Mouse (Mus musculus) liver, postnatal 0 days (tissue): ENCODE data around the gene Ankfn1.

ENCODE experiments used
- CTCF ChIP-seq: sonication (generic); IDR thresholded peaks from 2 replicates; pipeline ENCODE4 v1.5.1; 2016; ENCODE audit warnings: antibody characterized with exemption, low read depth
- EP300 ChIP-seq: IDR thresholded peaks from 2 replicates; pipeline ENCODE4 v1.6.1; 2016; ENCODE audit warnings: antibody characterized with exemption, low read depth, mild to moderate bottlenecking

- TF ChIP-seq EP300, result no peak
- no peak for TF ChIP-seq CTCF
Measured at GRCm38 (mm10) chr11:89765014-89765769, 12.3 kb downstream of the Ankfn1 start.
